Mouse (Mus musculus) E14TG2a.4 (cell line): ENCODE measurements at regions not wholly inside any gene's neighbourhood (a gene's known extent, or its start where the extent isn't known, plus 50 kb on each side); places are given as distances from the start of the nearest gene placed in this dataset.

ENCODE experiments used
- CTCF ChIP-seq: conservative IDR thresholded peaks from 2 replicates; pipeline ENCODE4 v1.5.1; 2014; ENCODE audit warnings: low read length
- NANOG ChIP-seq: IDR thresholded peaks from 2 replicates; pipeline ENCODE4 v1.6.1; 2014; ENCODE audit warnings: borderline replicate concordance, low read length, mixed read lengths

DNA sequence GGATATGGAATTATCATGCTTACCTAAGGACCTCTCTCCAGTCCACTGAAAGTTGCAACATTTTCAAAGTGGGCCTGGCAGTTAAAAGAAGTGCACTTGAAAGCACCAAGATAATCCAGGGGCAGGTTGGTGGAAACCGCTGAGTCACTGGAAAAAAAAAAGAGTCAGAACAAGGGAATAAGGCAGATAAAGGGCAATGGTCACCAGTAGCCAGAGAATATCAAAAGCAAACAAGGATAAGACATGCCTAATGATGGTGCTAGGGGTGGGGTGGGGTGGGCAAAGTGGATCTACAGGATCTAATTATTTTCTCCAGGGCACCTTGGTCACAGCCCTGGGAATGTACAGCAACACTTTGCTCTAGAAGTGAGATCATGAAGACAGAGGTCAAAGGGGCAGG is 175.1 kb upstream of the S100g start:
- no peak for TF ChIP-seq CTCF
- TF ChIP-seq NANOG: no peak
